Mouse (Mus musculus) urinary bladder, postnatal 14 days (tissue): ENCODE measurements around the gene Olfr1247.
"Not testable (repeated sequence)": the region's sequence is repeated elsewhere in the genome, so short reads cannot be mapped to it uniquely, and the experiment has no call there.

ENCODE experiments used
- DNase-seq: peaks from one replicate; pipeline ENCODE4 v3.0.0; 2021; ENCODE audit warnings: low spot score

The Olfr1247 gene

GRCm38 (mm10) chr2:89614030-89614429 is at the start of gene Olfr1247:
Gene Olfr1247 (minus strand): TSS chr2:89614130.
- DNase-seq = no peak

- DNase-seq = no peak
Observed at GRCm38 (mm10) chr2:89661367-89661766, 47.4 kb upstream of the Olfr1247 start, which contains the start of gene Olfr1250. Gene Olfr1250 (minus strand): TSS chr2:89661467.

- no peak for DNase-seq
Observed at GRCm38 (mm10) chr2:89634883-89635282, 21.0 kb upstream of the Olfr1247 start, which contains the start of gene Olfr1249. Gene Olfr1249 (minus strand): TSS chr2:89634983.

GRCm38 (mm10) chr2:89618145-89618544 is 4.2 kb upstream of the Olfr1247 start, which contains the start of gene Olfr1248:
Gene Olfr1248 (minus strand): TSS chr2:89618245.
- DNase-seq = not testable (repeated sequence)

GRCm38 (mm10) chr2:89593057-89593456 is 20.9 kb downstream of the Olfr1247 start, which contains the start of gene Olfr1246:
Gene Olfr1246 (minus strand): TSS chr2:89593157.
- no peak for DNase-seq

- no peak for DNase-seq
Observed at GRCm38 (mm10) chr2:89578347-89578746, 35.6 kb downstream of the Olfr1247 start, which contains the start of gene Olfr1245. Gene Olfr1245 (minus strand): TSS chr2:89578447.

GRCm38 (mm10) chr2:89562706-89563105 is 51.2 kb downstream of the Olfr1247 start:
- not testable (repeated sequence) for DNase-seq
